Mouse (Mus musculus) kidney, adult 9 months (tissue): ENCODE measurements around the gene Gm7168.
"Not testable (repeated sequence)": the region's sequence is repeated elsewhere in the genome, so short reads cannot be mapped to it uniquely, and the experiment has no call there.

Source experiments
- DNase-seq: peaks from one replicate; pipeline ENCODE4 v3.0.0; 2022

Gm7168 gene

GRCm38 (mm10) chr17:13948073-13948472 lies at the start of gene Gm7168:
Gene Gm7168 (plus strand): TSS chr17:13948373.
- not testable (repeated sequence) for DNase-seq

- DNase-seq = no peak
These were observed 49.3 kb upstream of the Gm7168 start for GRCm38 (mm10) chr17:13898838-13899237.

GRCm38 (mm10) chr17:13899241-13899640 lies 48.9 kb upstream of the Gm7168 start:
- DNase-seq = no peak

GRCm38 (mm10) chr17:13903793-13904192 lies 44.4 kb upstream of the Gm7168 start:
- DNase-seq = no peak

GRCm38 (mm10) chr17:13907082-13907481 lies 41.1 kb upstream of the Gm7168 start:
- DNase-seq = no peak

GRCm38 (mm10) chr17:13907681-13908080 lies 40.5 kb upstream of the Gm7168 start:
- no peak for DNase-seq

- no peak for DNase-seq
These were observed 34.2 kb upstream of the Gm7168 start for GRCm38 (mm10) chr17:13913951-13914350.

GRCm38 (mm10) chr17:13914531-13914930 lies 33.6 kb upstream of the Gm7168 start:
- peak; percentile 66 for DNase-seq

- DNase-seq = peak; percentile 20
These were observed 27.4 kb upstream of the Gm7168 start for GRCm38 (mm10) chr17:13920771-13921170.

GRCm38 (mm10) chr17:13923418-13923817 lies 24.8 kb upstream of the Gm7168 start:
- DNase-seq = no peak

GRCm38 (mm10) chr17:13924588-13924987 lies 23.6 kb upstream of the Gm7168 start:
- no peak for DNase-seq

- no peak for DNase-seq
These were observed 22.2 kb upstream of the Gm7168 start for GRCm38 (mm10) chr17:13925931-13926330.

GRCm38 (mm10) chr17:13930421-13930820 lies 17.8 kb upstream of the Gm7168 start:
- DNase-seq = no peak

- DNase-seq = not testable (repeated sequence)
These were observed 12.8 kb upstream of the Gm7168 start for GRCm38 (mm10) chr17:13935364-13935763.

GRCm38 (mm10) chr17:13937787-13938186 lies 10.4 kb upstream of the Gm7168 start:
- no peak for DNase-seq

- peak; percentile 48 for DNase-seq
These were observed 9.5 kb upstream of the Gm7168 start for GRCm38 (mm10) chr17:13938652-13939051.

- not testable (repeated sequence) for DNase-seq
These were observed 8.9 kb upstream of the Gm7168 start for GRCm38 (mm10) chr17:13939231-13939630.

- DNase-seq = no peak
These were observed 7.7 kb upstream of the Gm7168 start for GRCm38 (mm10) chr17:13940487-13940886.

- DNase-seq = not testable (repeated sequence)
These were observed 3.4 kb downstream of the Gm7168 start for GRCm38 (mm10) chr17:13951570-13951969.

GRCm38 (mm10) chr17:13958129-13958528 lies 10.0 kb downstream of the Gm7168 start:
- DNase-seq = not testable (repeated sequence)

GRCm38 (mm10) chr17:13962245-13962644 lies 14.1 kb downstream of the Gm7168 start:
- DNase-seq = not testable (repeated sequence)

- not testable (repeated sequence) for DNase-seq
These were observed 16.9 kb downstream of the Gm7168 start for GRCm38 (mm10) chr17:13965048-13965447.

- DNase-seq = not testable (repeated sequence)
These were observed 21.7 kb downstream of the Gm7168 start for GRCm38 (mm10) chr17:13969917-13970316.

- DNase-seq = peak; percentile 6
These were observed 22.6 kb downstream of the Gm7168 start for GRCm38 (mm10) chr17:13970796-13971195.

GRCm38 (mm10) chr17:13987690-13988089 lies 39.5 kb downstream of the Gm7168 start:
- DNase-seq = no peak

- not testable (repeated sequence) for DNase-seq
These were observed 45.3 kb downstream of the Gm7168 start for GRCm38 (mm10) chr17:13993425-13993824.
